Mouse (Mus musculus): Measurements from ENCODE around the gene Grk6. TPM values are rescaled to one million over a fixed set of nuclear protein-coding genes. Genes with fewer than 3 reads are reported as not detected.
A peak's percentile ranks its signal among the peaks of the same experiment; 100 is the strongest.
"Not testable (repeated sequence)": the region's sequence is repeated elsewhere in the genome, so short reads cannot be mapped to it uniquely, and the experiment has no call there.

Grk6 gene
- total RNA-seq, 4 experiments from 2014 or later = 36.0 to 55.3 (median 48.6) TPM

DNA sequence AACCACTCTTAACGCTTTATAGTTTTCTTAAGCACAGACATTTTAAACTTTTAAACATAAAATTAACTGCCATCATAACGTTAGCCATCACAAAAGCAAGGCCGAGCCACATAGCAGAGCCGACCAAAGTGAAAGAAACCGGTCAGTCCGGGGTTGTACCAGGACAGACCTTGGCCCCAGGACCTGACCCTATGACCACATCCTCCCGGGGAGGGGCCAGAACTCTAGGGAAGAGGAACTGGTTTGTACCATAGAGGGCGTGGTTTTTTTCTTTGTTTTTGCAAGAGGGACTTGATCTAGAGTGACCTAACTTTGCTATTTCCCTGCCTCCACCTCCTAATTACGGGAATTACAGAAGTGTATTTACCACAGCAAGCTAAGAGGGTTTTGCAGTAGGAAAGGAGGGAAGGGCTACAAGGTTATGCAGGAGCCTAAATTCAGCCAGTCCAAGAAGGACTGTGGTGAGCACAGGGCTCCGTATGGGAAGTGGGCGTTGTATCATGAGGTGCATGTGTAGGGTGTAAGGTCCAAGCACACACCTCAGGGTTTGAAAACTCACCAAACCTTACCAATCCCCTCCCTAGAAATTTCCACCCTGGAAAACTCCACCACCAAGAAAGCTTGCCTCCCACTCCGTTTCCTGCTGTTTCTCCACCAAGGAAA lies 15.5 kb upstream of the Grk6 start:
- DNase-seq = peak; percentile 85

DNA sequence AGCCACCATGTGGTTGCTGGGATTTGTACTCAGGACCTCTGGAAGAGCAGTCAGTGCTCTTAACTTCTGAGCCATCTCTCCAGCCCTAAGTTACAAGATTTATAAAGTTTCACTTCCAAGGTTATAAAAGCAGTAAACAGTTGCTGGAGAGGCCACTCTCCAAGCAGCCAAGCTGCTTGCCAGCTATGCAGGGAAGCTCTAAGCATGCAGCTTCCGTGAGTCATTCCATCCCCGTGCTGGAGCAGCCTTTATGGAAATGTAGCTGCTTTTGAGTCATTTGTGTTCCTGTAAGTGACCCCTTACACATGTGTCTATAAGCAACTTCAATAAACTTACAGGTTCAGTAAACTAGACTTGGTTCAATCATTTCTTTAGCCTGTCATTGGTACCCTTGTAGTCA lies 14.3 kb upstream of the Grk6 start:
- DNase-seq = peak; percentile 72

DNA sequence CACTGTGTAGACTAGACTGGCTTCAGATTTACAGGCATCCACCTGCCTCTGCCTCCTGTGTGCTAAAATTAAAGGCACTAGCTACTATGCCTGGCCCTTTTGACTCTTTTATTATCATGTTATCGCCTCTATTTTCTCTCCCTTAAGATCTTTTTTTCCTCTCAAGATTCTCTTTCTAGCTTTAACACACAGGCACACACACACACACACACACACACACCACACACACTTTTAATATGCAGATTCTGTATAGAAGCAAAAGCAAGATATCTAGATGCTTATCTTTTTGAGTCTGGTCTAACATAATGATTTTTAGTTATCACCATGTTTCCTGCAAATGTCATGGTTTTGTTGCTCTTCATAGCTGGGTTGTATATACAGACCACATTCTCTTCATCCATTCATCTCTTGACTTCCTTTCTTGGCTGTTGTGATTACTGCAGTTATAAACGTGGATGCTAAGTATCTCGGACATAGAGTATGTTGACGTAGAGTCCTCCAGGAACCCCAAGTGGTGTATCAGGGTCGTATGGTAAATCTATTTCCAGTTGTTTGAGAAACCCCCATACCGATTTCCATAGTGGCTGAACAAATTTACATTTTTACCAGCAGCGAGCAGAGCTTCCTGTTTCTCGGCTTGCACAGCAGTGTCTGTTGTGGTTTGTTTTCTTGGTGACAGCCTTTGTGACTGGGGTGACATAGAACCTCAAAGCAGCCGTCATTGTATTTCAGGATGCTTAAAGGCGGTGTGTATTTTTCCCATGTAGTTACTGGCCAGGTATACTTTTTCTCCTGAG lies 12.8 kb upstream of the Grk6 start:
- no peak for DNase-seq

DNA sequence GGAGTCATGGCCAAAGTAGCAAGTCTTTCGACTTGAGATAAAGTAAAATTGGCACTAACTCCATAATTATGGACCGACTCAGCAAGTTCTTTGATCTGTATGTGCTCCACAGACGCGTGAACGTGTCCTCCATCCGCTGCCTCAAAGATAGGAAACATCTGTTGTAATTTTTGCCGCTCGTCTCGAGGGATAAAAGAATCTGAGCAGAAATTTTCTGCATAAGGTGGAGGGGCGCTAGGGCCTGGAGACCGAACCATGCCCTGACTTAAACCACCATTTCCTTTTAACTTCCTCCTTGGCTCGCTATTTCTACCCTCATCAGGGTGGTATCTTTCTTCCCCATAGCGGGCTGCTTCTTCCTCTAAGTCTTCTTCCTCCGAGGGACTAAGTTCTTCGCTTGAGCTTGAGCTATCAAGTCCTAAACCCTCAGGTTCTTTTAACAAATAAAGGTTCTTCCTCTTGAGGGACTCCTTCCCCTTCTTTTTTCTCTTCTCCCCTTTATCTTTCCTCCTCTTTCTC lies 7.7 kb upstream of the Grk6 start:
- DNase-seq = not testable (repeated sequence)

DNA sequence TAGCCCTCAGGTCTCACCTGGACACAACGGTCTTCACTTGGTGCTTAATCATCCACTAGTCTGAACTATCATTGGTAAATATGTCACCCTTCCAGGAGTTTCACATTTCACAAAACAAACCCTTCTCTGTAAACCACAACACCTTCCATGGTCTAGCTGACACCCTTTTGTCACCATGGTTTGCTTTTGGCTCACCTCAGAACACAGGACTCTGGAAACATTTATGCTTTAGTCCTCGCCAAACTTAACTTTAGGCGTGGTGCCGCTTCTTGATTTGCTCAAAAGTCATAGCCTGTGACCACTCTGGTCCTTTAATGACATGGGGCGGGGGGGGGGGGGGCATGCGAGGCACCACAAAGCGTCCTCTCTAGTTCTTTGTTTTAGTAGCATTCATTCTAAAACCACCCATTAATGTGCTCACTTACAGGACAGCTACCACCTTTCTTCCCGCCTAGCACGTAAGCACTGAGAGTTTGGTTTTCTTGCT lies 1.0 kb upstream of the Grk6 start:
- no peak for DNase-seq

DNA sequence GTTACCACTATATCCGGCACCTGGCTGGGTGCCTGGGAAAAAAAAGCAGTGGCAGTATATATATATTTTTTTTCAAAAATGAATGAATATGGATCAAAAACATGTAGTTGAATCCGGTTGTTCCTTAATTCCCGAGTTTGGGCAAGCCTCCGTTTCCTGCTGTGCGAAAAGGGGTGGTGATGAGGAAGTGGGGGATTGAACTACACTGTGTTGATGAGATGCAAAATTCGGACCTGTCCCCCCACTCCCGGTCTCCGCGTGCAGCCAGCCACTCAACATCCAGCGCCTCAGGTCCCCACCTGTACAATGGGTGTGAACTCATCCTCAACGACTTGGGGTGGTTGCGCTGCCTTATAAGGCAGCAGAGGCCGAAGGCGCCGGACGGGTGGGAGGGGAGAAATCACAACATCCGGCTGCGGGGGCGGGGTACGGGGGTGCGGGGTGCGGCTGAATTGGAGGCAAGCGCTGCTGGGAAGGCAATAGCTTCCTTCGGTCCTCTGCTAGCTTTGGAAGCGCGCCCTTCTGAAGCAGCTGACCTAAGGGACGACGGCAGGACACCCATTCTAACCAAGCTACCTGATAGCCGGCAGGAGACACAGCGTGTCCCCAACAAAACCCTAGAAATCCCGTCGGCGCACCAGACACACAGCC lies 461 bp upstream of the Grk6 start:
- DNase-seq = peak; percentile 78

DNA sequence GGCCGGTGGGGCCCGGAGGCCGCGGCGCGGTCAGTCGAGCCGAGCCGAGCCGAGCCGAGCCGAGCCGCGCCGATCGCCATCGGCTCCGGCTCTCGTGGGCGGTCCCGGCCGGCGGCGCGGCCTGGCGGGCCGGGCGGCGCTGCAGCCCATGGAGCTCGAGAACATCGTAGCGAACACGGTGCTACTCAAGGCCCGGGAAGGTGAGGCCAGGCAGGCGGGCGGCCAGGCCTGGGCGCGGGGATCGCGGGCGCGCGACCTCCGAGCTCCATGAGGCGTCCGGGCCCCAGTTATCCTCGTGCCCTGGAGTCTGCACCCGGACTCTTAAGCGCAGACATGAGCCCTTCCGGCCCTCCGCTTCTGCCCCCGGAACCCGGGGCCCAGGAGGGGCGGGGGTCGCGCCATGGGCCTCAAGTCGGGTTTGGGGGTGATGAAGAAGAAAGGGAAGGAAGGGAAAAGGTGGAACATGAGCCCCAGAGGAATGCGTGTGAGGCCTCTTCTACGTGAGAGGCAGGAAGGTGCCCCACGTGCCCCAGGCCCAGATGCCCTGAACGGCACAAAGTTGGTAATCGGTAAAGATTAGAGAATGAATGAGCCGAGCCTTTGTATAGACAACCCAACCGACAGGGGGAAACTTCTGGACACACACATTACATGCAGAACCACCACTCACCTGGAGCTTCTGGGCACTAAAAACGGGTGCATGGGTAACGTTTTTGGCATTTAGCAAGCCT lies 654 bp downstream of the Grk6 start:
- no peak for DNase-seq

DNA sequence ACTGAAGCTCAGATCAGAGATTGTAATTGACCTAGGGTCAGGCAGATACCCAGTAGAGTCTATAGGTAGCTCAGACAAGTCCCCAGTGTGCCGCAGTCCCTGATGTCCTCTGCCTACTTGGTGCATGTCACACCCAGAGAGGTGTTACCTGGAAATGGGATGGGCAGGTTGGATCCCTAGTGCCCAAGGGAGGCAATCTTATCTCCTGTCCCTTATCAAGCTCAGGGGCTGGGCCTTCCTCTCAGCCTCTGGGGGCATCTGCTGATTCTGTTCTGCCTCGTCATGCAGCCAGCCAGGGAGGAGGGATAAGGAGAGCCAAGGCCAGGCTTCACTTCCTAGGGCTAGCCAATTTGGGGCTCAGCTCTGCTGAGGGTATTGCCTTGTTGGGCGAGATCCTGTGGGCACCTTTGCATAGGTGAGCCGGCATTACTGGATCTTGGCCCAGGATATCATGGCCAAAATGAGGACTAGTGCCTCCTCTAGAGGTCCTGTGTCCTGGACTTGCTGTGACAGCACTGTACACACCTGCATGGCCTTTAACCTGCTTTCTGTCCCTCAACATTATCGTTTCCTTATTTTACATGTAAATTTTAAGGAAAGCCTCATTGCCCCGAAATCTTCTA lies 1.7 kb downstream of the Grk6 start:
- no peak for DNase-seq

DNA sequence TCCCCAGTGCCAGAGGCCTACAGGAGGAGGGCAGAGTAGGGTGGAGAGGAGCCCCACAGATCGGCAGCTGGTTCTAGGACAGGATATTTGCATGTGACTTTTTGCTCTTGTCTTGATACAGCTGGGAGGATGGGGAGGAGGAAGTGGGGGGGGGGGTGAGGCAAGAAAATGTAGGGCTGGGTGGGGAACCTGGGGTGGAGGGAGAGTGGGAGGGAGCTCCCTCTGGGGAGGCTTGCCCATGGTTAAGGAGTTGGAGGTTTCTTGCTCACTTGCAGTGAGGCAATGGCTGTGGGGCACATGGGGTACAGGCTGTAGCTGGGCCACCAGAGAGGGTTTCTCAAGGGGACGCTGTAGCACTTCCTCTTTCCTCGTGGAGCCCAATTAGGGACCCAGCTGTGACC lies 2.7 kb downstream of the Grk6 start:
- no peak for DNase-seq

DNA sequence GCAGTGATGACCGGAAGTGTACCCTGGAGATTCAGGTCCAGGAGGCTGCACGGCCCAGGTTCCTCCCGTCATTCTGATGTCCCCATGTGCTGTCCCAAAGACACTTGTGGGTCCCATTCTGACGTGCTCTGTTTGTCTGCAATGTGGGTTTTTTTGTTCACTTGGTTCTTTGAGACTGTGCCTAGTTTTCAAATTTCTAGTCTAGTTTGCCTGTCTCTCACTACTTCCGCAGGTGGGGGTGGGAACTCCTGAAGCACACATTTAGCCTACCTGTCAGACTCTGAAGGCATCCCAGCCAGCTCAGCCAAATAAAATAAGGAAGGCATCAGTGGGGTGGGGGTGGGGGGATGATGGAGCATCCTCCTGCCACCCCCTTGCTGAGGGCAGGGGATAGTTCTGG lies 3.3 kb downstream of the Grk6 start:
- no peak for DNase-seq

DNA sequence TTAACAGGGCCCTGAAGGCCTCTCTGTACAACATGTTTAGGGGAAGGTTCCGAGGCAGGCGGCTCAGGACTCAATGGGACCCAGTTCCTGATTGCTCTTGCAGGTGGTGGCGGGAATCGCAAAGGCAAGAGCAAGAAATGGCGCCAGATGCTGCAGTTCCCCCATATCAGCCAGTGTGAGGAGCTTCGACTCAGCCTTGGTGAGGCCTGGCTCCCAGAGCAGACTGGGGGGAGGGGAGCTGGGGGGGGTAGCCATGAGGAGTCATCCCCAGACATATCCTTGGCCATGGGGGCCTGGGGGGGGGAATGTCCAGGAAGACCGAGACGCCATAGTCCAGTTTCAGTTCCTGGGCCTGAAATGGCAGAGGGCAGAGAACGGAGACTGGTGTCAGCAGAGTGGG lies 4.3 kb downstream of the Grk6 start:
- no peak for DNase-seq

DNA sequence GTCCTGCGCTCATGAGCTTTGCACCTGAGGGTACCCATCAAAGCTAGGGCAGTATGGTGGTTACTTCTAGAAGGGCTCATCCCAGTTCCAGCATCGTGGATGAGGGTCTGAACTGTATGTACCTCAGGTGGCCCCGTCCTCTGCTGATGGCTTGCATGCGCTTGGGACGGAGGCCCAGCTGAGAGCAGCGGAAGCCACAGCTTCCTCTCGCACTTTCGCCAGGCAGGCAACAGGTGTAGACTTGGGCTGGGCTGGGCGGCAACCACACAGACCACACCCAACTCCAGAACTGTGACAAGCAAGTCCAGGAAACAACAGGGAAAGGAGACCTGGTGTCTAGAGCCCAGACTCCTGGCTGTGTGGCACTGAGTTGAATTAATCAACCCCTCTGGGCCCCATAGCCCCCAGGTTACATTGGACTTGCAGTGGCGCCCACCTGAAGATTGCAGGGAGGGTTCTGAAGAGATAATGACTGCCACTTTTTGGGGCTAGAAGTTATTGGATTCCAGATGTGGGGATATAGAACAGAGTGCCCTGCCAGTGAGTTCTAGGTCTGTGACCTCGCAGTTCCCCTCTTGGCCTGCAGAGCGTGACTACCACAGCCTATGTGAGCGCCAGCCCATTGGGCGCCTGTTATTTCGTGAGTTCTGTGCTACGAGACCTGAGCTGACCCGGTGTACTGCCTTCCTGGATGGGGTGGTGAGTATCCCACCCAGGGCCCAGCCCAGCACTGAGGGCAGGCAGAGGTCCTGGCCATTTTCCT lies 5.0 kb downstream of the Grk6 start:
- DNase-seq = no peak

DNA sequence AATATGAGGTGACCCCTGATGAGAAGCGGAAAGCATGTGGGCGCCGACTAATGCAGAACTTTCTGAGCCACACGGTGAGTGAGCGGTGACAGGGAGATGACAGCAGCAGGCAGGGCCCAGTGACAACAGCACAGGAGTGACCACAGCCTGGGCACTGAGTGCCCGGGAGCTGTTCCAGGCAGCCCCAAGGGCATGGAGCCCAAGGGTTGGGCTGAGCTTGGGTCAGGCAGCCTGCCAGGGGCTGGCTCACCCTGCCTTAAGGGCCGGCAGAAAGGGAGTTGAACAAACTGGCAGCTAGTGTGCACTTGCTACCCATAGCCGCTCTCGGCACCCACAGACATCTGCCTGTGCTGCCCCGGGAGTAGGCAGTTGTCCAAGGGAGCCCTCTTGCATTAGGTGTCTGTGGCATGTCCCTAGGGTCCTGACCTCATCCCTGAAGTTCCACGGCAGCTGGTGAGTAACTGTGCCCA lies 5.7 kb downstream of the Grk6 start:
- DNase-seq = peak; percentile 87

DNA sequence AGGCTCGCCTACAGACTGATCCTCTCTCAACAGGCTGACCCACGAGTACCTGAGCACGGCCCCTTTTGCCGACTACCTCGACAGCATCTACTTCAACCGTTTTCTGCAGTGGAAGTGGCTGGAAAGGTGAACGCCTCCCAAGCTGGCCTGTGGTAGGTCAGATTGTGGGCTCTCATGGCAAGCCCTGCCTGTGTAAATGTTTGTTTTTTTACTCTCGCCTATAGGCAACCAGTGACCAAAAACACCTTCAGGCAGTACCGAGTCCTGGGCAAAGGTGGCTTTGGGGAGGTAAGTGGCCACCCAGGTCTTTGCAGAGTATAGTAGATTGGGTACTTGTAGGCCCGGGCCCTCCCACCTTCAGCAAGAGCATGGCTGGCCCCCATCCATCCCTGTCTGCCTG lies 6.4 kb downstream of the Grk6 start:
- DNase-seq = no peak

DNA sequence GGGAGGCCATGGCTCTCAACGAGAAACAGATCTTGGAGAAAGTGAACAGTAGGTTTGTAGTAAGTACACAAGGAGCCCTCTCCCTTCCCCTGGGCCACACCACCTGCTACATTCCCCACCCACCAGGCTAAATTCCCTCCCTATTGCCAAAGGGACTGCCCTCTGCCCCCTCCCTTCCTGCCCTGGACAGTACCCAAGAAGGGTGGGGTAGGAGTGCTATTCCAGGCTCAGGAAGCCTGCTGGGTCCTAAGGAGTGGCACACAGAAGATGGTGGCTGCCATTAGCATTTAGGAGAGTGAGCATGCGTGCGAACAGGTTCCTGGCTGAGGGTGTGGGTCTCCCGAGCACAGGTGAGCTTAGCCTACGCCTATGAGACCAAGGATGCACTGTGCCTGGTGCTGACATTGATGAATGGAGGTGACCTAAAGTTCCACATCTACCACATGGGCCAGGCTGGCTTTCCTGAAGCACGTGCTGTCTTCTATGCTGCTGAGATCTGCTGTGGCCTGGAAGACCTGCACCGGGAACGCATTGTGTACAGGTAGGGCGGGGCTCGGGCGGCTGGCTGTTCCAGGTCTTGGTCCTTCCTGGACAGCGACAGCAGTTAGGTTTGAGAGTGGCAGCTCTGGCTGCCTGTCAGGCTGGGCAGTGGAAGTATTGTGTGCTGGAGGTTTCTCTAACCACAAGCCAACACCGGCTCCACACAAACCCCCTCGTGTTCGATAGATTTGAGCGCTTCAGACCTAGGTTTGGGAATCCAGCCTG lies 7.1 kb downstream of the Grk6 start:
- no peak for DNase-seq

DNA sequence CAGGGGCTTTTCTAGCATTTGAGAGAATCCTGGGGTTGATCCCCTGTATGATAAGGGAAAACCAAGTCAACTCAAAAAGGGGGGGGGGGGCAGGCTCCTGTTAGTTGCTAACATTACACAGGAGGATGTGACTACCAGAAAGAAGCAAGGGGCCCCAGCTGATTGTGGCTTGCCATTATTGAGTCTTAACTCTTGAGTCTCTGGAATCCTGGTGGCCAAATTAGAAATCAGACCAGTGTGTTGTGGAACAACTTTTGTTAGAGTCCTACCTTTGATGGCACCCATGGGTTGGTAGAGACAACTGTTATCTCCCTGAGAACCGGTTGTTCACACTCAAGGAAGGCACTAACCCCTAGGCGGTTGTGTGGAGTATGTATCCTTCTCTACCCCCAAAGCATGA lies 18.1 kb downstream of the Grk6 start:
- DNase-seq = no peak

DNA sequence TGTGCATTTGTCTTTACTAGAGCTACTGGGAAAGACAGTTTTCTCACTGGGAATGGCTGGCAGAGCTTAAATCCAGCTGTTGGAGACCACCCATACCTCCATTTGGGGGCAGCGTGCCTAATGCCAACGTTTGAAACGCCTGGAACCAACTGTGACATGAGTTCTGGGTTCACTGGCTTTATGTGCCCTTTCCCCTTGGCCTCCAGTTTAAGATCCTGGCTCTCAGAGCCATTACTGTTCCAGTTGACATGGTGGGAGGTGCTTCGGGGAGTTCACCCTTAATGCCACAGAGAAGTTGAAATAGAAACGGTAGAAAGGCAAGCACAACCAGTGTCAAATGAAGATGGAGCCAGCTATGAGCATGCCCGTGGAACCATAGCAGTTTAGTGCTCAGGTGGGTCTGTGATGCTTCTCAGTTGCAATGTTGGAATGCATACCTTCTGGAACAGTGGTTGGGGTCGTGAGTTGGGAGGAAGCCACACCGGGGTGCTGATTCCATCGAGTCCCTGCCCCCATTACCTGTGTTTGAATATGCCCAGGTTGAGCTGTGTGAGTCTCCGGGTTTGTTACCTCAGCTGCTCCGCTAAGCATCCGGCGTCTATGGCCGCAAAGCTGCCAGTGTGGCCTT lies 18.6 kb downstream of the Grk6 start:
- no peak for DNase-seq

DNA sequence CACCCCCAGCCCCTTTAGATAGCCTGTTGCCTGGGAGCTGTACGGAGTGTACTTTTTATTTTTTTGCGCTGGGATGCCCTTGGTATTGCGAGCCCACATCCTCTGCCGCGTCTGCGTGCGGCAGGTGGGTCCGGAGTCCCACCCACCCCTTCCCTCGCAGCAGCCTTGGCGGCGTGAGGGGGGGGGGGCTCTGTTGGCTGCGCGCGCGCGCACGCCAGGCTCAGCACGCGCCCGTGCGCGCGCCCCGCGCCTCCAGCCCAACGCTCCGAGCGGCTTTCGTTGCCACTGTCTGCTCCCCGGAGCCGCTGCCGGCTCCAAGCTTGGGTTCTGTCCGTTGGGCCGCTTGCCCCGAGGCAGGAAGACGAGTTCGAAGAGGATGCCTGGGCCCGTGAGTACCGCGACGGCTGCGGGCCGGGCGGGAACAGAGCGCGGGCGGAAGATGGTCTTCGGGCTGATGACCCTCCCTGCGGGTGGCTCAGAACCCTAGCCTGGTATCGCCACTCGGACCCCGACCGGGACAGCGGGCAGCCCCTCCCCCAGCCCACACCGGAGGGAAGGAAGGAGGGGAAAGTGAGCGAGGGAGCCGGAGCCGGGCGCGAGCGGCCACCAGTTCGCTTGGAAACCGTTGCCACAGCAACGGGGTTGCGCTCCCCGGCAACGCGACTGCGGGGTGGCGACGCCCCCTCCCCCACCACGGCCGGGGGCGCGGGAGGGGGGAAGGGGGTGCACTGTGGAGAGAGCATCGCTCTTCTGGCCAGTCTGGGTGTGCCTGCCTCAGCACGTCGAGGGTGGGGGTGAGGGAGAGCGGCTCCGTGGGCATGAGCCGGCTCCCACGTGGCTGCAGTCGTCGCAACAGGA lies 19.4 kb downstream of the Grk6 start, which contains the start of gene Prr7:
Gene Prr7 (plus strand): TSS at position 241 of the 858 bp plus-strand sequence.
- DNase-seq = no peak

DNA sequence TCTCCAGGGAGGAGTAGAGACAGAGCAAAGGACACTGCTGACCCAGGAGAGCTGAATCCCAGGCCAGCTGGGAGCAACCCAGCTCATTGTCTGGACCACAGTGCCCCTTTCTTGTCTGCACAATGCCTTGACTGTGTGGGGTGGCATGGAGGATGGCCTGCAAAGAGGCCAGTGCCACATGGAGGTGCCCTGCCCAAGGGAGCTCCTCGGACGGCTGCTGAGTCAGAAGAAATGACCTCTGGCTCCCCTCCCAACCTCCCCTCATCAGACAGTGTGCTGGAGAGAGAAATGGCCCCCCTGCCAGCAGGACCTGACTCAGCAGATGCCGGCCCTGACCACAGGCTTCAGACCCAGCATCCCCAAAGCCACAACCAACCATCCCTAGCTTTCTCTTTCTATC lies 20.3 kb downstream of the Grk6 start:
- no peak for DNase-seq
